Mouse (Mus musculus): ENCODE data around the gene AI597479. TPM values are rescaled to one million over a fixed set of nuclear protein-coding genes. Genes with fewer than 3 reads are reported as not detected.

The AI597479 gene
- 17.9 and 18.4 TPM in 2 replicates for polyA plus RNA-seq (2021; fragmentation: Nextera tagmentation)
- long read RNA-seq, experiment 1, transcript AI597479-201 (4 exons, 3,458 nt): major isoform, 208 of 229 reads
- long read RNA-seq, experiment 1, partial matches to known transcripts: 14 of 229 reads
- long read RNA-seq, experiment 1, other reads (novel, unspliced or antisense): 7 of 229 reads
- long read RNA-seq, experiment 2, transcript AI597479-201 (4 exons, 3,458 nt): major isoform, 10 of 12 reads
- long read RNA-seq, experiment 2, partial matches to known transcripts: 0 of 12 reads
- long read RNA-seq, experiment 2, other reads (novel, unspliced or antisense): 2 of 12 reads

GRCm38 (mm10) chr1:43098031-43098984, at the start of gene AI597479, which contains the start of gene Tgfbrap1:
Gene AI597479 (plus strand): TSS chr1:43098710.
Gene Tgfbrap1 (minus strand): TSS chr1:43098637.

Other genes with a start within 250 kb of the AI597479 start
- 49.4 and 52.6 TPM in 2 replicates for gene Mrps9, start 247.5 kb upstream of the AI597479 start, polyA plus RNA-seq (2021; fragmentation: Nextera tagmentation)
- 3.0 and 5.1 TPM in 2 replicates for gene Gpr45, start 145.8 kb upstream of the AI597479 start, polyA plus RNA-seq (2021; fragmentation: Nextera tagmentation)
- gene Tgfbrap1, start 73 bp upstream of the AI597479 start, polyA plus RNA-seq (2021; fragmentation: Nextera tagmentation): 4.1 and 8.5 TPM in 2 replicates
- gene Fhl2, start 98.3 kb downstream of the AI597479 start, polyA plus RNA-seq (2021; fragmentation: Nextera tagmentation): 70.5 and 76.2 TPM in 2 replicates

All from left cerebral cortex, adult 6 months (tissue).